Mouse (Mus musculus) spleen, postnatal 14 days (tissue): ENCODE results near the gene Akap2.

Source experiments
- DNase-seq, 2 experiments: peaks; one replicate each; pipeline ENCODE4 v3.0.0; 2021 to 2022; ENCODE audit warnings: low spot score in 2 of 2

Gene Akap2

DNA sequence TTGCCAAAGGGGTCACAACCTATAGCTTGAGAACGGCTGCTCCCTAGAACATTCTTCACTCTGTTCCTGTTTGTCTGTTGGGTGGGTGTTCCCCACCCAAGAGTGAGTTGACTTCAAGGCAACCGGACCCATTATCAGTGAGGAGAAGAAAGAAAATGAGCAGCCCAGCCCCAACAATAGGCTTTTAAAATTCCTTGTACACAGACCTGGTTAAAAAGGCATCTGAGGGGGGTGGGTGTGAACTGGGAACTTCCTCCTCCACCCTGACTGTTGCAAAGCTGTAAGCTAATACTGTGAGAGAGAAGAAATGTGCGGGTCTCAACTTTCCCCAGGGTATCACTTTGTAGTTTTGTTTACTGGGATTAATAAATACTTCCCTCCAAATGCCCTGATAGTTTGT, 77.1 kb downstream of the Akap2 start:
- no peak for DNase-seq

GRCm38 (mm10) chr4:57797548-57798285, 80.3 kb downstream of the Akap2 start:
- DNase-seq = no peak

- DNase-seq = no peak
Measured at GRCm38 (mm10) chr4:57798286-57799018, 81.0 kb downstream of the Akap2 start.

DNA sequence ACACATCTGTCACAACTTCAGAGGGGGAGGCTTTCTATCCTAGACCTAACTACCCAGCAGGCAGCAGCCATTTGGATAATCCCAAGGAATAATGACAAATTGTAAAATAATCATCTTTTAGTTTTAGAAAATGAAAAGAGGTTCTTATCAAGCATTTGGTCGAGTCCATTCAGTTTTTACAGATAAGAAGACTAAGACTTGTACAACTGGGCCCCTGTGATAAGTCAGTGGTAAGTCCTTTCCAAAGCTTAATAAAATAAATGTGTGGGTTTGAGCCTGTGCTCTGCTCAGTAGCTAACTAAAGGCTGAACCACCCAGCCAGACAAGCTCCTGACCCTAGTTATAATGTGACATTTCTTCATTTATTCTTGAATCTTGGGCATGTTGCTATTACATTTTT, 81.8 kb downstream of the Akap2 start:
- no peak for DNase-seq

- no peak for DNase-seq
Measured at GRCm38 (mm10) chr4:57801239-57801638, 83.8 kb downstream of the Akap2 start.

- DNase-seq = no peak
Measured at GRCm38 (mm10) chr4:57801986-57802385, 84.5 kb downstream of the Akap2 start.

GRCm38 (mm10) chr4:57802411-57802810, 85.0 kb downstream of the Akap2 start:
- DNase-seq = no peak

GRCm38 (mm10) chr4:57804902-57805301, 87.4 kb downstream of the Akap2 start:
- no peak for DNase-seq

DNA sequence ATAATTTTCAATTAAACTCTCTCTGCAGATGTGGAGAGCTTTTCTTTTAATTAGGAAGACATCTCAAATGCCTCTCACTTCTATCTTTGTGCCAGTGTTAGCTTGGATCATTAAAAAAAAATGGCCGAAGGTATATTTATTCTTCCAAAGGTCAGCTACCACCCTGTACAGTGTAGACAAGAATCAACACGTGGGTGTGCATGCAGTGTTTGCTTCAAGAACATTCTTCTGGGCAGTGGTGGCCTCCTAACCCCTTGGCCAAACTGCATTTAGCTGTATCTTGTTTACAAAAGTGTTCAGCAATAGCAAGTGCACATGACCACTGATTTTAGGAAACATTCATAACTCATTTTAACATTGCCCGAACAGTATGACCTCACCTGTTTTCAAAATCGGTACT, 92.0 kb downstream of the Akap2 start:
- no peak for DNase-seq

GRCm38 (mm10) chr4:57812075-57812474, 94.6 kb downstream of the Akap2 start:
- DNase-seq = no peak

- DNase-seq = no peak
Measured at GRCm38 (mm10) chr4:57812916-57813575, 95.6 kb downstream of the Akap2 start.

GRCm38 (mm10) chr4:57813576-57813945, 96.1 kb downstream of the Akap2 start:
- DNase-seq = peak in 1 of 2 experiments; percentile 15

- DNase-seq = no peak
Measured at GRCm38 (mm10) chr4:57815355-57815754, 97.9 kb downstream of the Akap2 start.

GRCm38 (mm10) chr4:57816146-57816545, 98.7 kb downstream of the Akap2 start:
- no peak for DNase-seq

- no peak for DNase-seq
Measured at GRCm38 (mm10) chr4:57820839-57821374, 103.5 kb downstream of the Akap2 start.

- DNase-seq = no peak
Measured at GRCm38 (mm10) chr4:57821556-57822356, 104.3 kb downstream of the Akap2 start.

GRCm38 (mm10) chr4:57822641-57823040, 105.2 kb downstream of the Akap2 start:
- no peak for DNase-seq

DNA sequence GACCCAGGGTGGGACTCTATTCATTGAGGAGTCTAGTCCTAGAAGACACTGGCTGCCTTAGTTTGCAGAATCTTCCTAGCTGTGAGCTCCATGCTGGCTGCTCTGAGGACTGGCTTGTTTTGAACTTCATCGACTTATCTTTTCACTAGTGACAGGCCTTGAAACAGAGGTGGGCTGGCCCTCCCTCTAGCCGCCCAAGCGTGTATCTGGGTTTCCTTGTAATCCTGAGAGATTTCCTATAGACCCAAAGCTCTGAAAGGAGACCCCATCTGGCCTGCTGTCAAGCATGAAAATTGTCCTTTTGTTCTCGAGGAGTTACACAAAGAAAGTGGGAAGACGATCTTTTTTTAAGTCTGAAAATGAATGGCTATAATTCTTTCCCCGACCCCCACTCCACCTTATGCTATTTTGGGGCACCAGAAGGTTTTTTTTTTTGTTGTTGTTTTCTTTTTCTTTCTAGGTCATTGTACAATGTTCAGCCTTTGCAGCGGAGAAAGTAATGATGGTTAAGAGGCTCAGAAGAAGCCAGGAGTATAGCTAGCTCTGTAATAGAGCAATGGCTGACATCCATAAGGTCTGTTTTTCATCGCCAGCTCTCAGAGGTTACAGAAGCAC, 107.3 kb downstream of the Akap2 start:
- DNase-seq = no peak

DNA sequence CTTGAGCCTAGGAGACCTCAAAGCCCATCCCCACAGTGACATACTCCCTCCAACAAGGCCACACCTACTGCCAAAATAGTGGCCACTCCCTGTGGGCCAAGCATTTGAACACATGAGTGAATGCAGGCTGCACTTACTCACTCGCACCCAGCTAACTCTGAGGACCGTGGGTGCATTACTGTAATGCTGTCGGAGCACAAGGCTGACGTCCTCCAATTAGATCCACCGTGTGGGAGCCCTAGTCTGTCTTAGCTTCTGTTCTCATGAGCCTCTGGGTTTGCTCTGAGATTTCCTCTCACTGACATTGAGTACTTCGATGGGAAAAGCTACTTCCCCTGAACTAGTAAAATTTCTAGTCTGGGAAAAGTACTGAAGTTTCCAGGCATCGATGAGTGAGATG, 108.8 kb downstream of the Akap2 start:
- no peak for DNase-seq

DNA sequence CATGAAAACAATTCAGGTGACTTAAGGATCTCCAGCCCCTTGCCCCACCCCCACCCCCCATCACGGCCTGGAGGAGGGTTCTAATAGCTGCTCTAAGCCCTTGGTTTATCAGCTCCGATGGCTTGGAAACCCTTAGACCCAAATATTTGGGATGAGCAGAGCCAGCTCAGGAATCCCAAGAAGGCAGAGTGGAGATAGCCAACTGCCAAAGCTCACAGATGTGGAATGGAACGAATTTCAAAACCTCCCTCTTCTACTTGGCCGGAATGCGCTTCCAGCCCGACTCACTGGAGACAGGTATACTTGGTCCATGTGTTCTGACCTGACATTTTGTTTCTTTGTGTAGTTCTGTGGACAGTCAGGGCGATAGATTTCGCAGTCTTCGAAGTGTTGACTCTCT, 111.7 kb downstream of the Akap2 start:
- no peak for DNase-seq

DNA sequence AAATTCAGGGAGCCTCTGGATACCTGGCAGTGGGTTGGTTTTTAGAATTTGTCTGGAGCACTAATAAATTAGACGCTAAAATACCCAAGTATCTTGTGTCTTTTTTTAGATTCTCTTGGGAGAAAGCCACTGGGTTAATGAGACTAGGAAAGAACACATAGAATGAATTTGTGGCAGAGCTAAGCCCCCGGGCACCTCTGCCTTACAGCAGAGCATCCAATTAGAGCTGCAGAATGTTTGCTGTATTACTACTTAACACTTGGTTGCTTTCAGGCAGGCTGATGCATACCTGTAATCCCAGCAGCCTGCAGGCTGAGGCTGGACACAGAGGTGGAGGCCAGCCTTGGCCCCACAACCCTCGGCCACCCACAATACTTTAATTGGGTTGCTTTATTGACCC, 112.3 kb downstream of the Akap2 start:
- DNase-seq = no peak
